Comparison of ENCODE assay signal across 18 mouse cellular contexts in genomic region chr8:72190215-72190539, GRCm38 (mm10). TPM values are rescaled to one million over a fixed set of nuclear protein-coding genes. Genes with fewer than 3 reads are reported as not detected.
A peak's percentile ranks its signal among the peaks of the same experiment; 100 is the strongest.
DNase-seq lines count a peak whose midpoint lies in the region; ATAC-seq and TF ChIP-seq lines count a peak whose summit lies in the region.
"Had no signal": no experiment of that assay in that cellular context is flagged by ENCODE, and none has a peak within 500 bp of the region (broad histone marks: within the 10 kb centered on the region; RNA-seq: fewer than 3 reads in every experiment).

No protein-coding gene starts in this region.

- TF ChIP-seq POLR2A in spleen, adult 2 months (IDR thresholded peaks at IDR 0.05; ENCODE audit: low read depth, low read length), result no peak; the same call in 1 of the 2 replicates

- peak overlapping the region; percentile 76 for H3K4me3 ChIP-seq in spleen, adult 2 months (ENCODE audit: extremely low read depth, insufficient read depth, insufficient read length)
- H3K4me3 ChIP-seq in megakaryocyte, embryonic 14.5 days (replicated peaks), result peak overlapping the region; percentile 62
- no peak overlapping the region for H3K4me3 ChIP-seq in stomach, embryonic 16.5 days (replicated peaks; ENCODE audit: low read length)
- H3K4me3 ChIP-seq in midbrain, embryonic 14.5 days (replicated peaks; ENCODE audit: low read depth, low read length), result no peak overlapping the region
- H3K4me3 ChIP-seq: heart, embryonic 15.5 days; hindbrain, embryonic 13.5 days; limb, embryonic 15.5 days had no signal

- peak overlapping the region; percentile 96 for H3K27ac ChIP-seq in spleen, adult 2 months (ENCODE audit: insufficient read depth, low read length)
- H3K27ac ChIP-seq in stomach, embryonic 16.5 days (ENCODE audit: low read length), result peak overlapping the region; percentile 38
- no peak overlapping the region for H3K27ac ChIP-seq in midbrain, embryonic 14.5 days (replicated peaks; ENCODE audit: low read depth, low read length)
- H3K27ac ChIP-seq: heart, embryonic 15.5 days; hindbrain, embryonic 13.5 days; limb, embryonic 15.5 days had no signal

- H3K9ac ChIP-seq in stomach, embryonic 16.5 days (ENCODE audit: low read length), result no peak overlapping the region
- no peak overlapping the region for H3K9ac ChIP-seq in midbrain, embryonic 14.5 days (replicated peaks; ENCODE audit: low read length)
- H3K9ac ChIP-seq: forebrain, postnatal 0 days; heart, embryonic 15.5 days; hindbrain, embryonic 13.5 days; limb, embryonic 15.5 days had no signal

- H3K27me3 ChIP-seq in spleen, adult 2 months (ENCODE audit: control insufficient read depth, insufficient read depth, low read length), result no peaks in the 10 kb centered on the region
- no peaks in the 10 kb centered on the region for H3K27me3 ChIP-seq in megakaryocyte, embryonic 14.5 days (replicated peaks)
- H3K27me3 ChIP-seq in stomach, embryonic 16.5 days (ENCODE audit: control insufficient read depth, insufficient read depth, low read length), result no peaks in the 10 kb centered on the region
- H3K27me3 ChIP-seq in midbrain, embryonic 14.5 days (ENCODE audit: control insufficient read depth, insufficient read depth, low read length), result no peaks in the 10 kb centered on the region
- H3K27me3 ChIP-seq: heart, embryonic 15.5 days; hindbrain, embryonic 13.5 days; limb, embryonic 15.5 days had no signal

- H3K36me3 ChIP-seq in spleen, adult 2 months (ENCODE audit: control insufficient read depth, insufficient read depth, low read length), result peaks cover 13% of the 10 kb centered on the region
- peaks cover 11% of the 10 kb centered on the region for H3K36me3 ChIP-seq in megakaryocyte, embryonic 14.5 days (replicated peaks; ENCODE audit: low read length)
- no peaks in the 10 kb centered on the region for H3K36me3 ChIP-seq in stomach, embryonic 16.5 days (ENCODE audit: control insufficient read depth, insufficient read depth, low read length)
- H3K36me3 ChIP-seq in midbrain, embryonic 14.5 days (ENCODE audit: control insufficient read depth, insufficient read depth, low read length), result no peaks in the 10 kb centered on the region
- H3K36me3 ChIP-seq: heart, embryonic 15.5 days; hindbrain, embryonic 13.5 days; limb, embryonic 15.5 days had no signal

- peaks cover 6% of the 10 kb centered on the region; the same call in 1 of the 2 replicates for H3K4me1 ChIP-seq in spleen, adult 2 months (ENCODE audit: control insufficient read depth, insufficient read depth, insufficient read length)
- H3K4me1 ChIP-seq in megakaryocyte, embryonic 14.5 days, result peaks cover 42% of the 10 kb centered on the region
- no peaks in the 10 kb centered on the region for H3K4me1 ChIP-seq in stomach, embryonic 16.5 days (ENCODE audit: control insufficient read depth, insufficient read depth, low read length)
- no peaks in the 10 kb centered on the region for H3K4me1 ChIP-seq in midbrain, embryonic 14.5 days (ENCODE audit: control insufficient read depth, insufficient read depth, low read length)
- H3K4me1 ChIP-seq: heart, embryonic 15.5 days; hindbrain, embryonic 13.5 days had no signal

- ATAC-seq in common myeloid progenitor, adult 5-6 weeks (replicated peaks; ENCODE audit: low read depth, poor library complexity, severe bottlenecking), result peak; percentile 62
- ATAC-seq in stomach, embryonic 16.5 days (ENCODE audit: insufficient read depth, low FRiP score), result no peak
- ATAC-seq in midbrain, embryonic 14.5 days (ENCODE audit: low FRiP score, low TSS enrichment), result no peak
- ATAC-seq: forebrain, postnatal 0 days had no signal

- H3K4me2 ChIP-seq in stomach, embryonic 16.5 days (ENCODE audit: low read depth, low read length), result no peak overlapping the region
- H3K4me2 ChIP-seq in midbrain, embryonic 14.5 days (ENCODE audit: low read length), result no peak overlapping the region
- H3K4me2 ChIP-seq: heart, embryonic 15.5 days; hindbrain, embryonic 13.5 days; limb, embryonic 15.5 days had no signal

- TF ChIP-seq CTCF in spleen, adult 2 months (IDR thresholded peaks at IDR 0.05; ENCODE audit: extremely low read depth, insufficient read depth, insufficient read length, insufficient replicate concordance), result no peak

- peak in 1 of 2 experiments; percentile 49 for DNase-seq in spleen, adult 2 months (ENCODE audit: low read depth in 1 of 2, low spot score in 2 of 2)
- DNase-seq in spleen, adult 12 weeks (ENCODE audit: low spot score), result no peak
- no peak for DNase-seq in midbrain, embryonic 14.5 days
- DNase-seq in adrenal gland, adult 2 months, result no peak
- DNase-seq: cerebellum, adult 8-10 months; forebrain, postnatal 0 days; gastrocnemius, postnatal 14 days; kidney, adult 8-10 months; right cerebral cortex, postnatal 4 days had no signal

- peaks cover 9% of the 10 kb centered on the region for H3K9me3 ChIP-seq in megakaryocyte, embryonic 14.5 days
- H3K9me3 ChIP-seq in stomach, embryonic 16.5 days (replicated peaks; ENCODE audit: control insufficient read depth, low read length), result no peaks in the 10 kb centered on the region
- no peaks in the 10 kb centered on the region for H3K9me3 ChIP-seq in midbrain, embryonic 14.5 days (ENCODE audit: control insufficient read depth, low read length)
- H3K9me3 ChIP-seq: heart, embryonic 15.5 days; hindbrain, embryonic 13.5 days; limb, embryonic 15.5 days had no signal

- 4% methylated on average over 2 of the region's 2 CpGs for WGBS in spleen, adult 2 months
- 62% methylated on average over 2 of the region's 2 CpGs for WGBS in stomach, embryonic 16.5 days
- WGBS in midbrain, embryonic 14.5 days, result 83% methylated on average over 2 of the region's 2 CpGs

RNA-seq across cellular contexts. Expression of gene Hsh2d, which starts 0.7 kb away (rescaled TPM):
- polyA plus RNA-seq in spleen, adult 2 months (2012; rRNA removed), result 16.6 and 21.4 TPM in 2 replicates
- total RNA-seq in common myeloid progenitor, adult 5-6 weeks (2017), result 7.9 and 9.8 TPM in 2 replicates
- 2.3 and 4.8 TPM in 2 replicates for polyA plus RNA-seq in megakaryocyte, embryonic 14.5 days (2012; ENCODE audit: insufficient read depth, low replicate concordance)
- 1.4 and 2.0 TPM in 2 replicates for polyA plus RNA-seq in stomach, embryonic 16.5 days (2015; fragmentation: Nextera tagmentation; extraction: Ambion mirVana)
- not detected in 2 replicates for polyA plus RNA-seq in midbrain, embryonic 14.5 days (2014; fragmentation: Nextera tagmentation; extraction: Ambion mirVana)
- total RNA-seq in adrenal gland, adult 2 months (2021), result not detected
- 0.17 TPM in 1 of 2 replicates, not detected in the other for polyA plus RNA-seq in adrenal gland, adult 2 months (2012; rRNA removed)
- total RNA-seq: adrenal gland, adult 18-20 months; forebrain, postnatal 0 days; gastrocnemius, postnatal 14 days; left cerebral cortex, adult 8-10 months had no signal
- polyA plus RNA-seq: forebrain, postnatal 0 days; hindbrain, embryonic 13.5 days; limb, embryonic 15.5 days had no signal

RNA-seq across cellular contexts. Expression of gene Cib3, which starts 22.5 kb away (rescaled TPM):
- polyA plus RNA-seq in spleen, adult 2 months (2012; rRNA removed), result 0.16 and 0.61 TPM in 2 replicates
- total RNA-seq in common myeloid progenitor, adult 5-6 weeks (2017), result not detected in 2 replicates
- not detected in 2 replicates for polyA plus RNA-seq in megakaryocyte, embryonic 14.5 days (2012; ENCODE audit: insufficient read depth, low replicate concordance)
- polyA plus RNA-seq in stomach, embryonic 16.5 days (2015; fragmentation: Nextera tagmentation; extraction: Ambion mirVana), result not detected in 2 replicates
- polyA plus RNA-seq in midbrain, embryonic 14.5 days (2014; fragmentation: Nextera tagmentation; extraction: Ambion mirVana), result not detected in 2 replicates
- not detected for total RNA-seq in adrenal gland, adult 2 months (2021)
- 0.07 TPM in 1 of 2 replicates, not detected in the other for polyA plus RNA-seq in adrenal gland, adult 2 months (2012; rRNA removed)
- total RNA-seq: adrenal gland, adult 18-20 months; gastrocnemius, postnatal 14 days; left cerebral cortex, adult 8-10 months had no signal
- polyA plus RNA-seq: forebrain, postnatal 0 days; heart, embryonic 15.5 days; hindbrain, embryonic 13.5 days; limb, embryonic 15.5 days had no signal

RNA-seq across cellular contexts. Expression of gene Gm11034, which starts 23.3 kb away (rescaled TPM):
- not detected in 2 replicates for polyA plus RNA-seq in spleen, adult 2 months (2012; rRNA removed)
- total RNA-seq in common myeloid progenitor, adult 5-6 weeks (2017), result not detected in 2 replicates
- polyA plus RNA-seq in megakaryocyte, embryonic 14.5 days (2012; ENCODE audit: insufficient read depth, low replicate concordance), result not detected in 2 replicates
- polyA plus RNA-seq in stomach, embryonic 16.5 days (2015; fragmentation: Nextera tagmentation; extraction: Ambion mirVana), result not detected in 2 replicates
- not detected in 2 replicates for polyA plus RNA-seq in midbrain, embryonic 14.5 days (2014; fragmentation: Nextera tagmentation; extraction: Ambion mirVana)
- not detected for total RNA-seq in adrenal gland, adult 2 months (2021)
- not detected in 2 replicates for polyA plus RNA-seq in adrenal gland, adult 2 months (2012; rRNA removed)
- total RNA-seq: adrenal gland, adult 18-20 months; forebrain, postnatal 0 days; gastrocnemius, postnatal 14 days; left cerebral cortex, adult 8-10 months had no signal
- polyA plus RNA-seq: forebrain, postnatal 0 days; heart, embryonic 15.5 days; hindbrain, embryonic 13.5 days; limb, embryonic 15.5 days; thymus, postnatal 0 days had no signal

RNA-seq across cellular contexts. Expression of gene Rab8a, which starts 29.2 kb away (rescaled TPM):
- 49.0 and 50.0 TPM in 2 replicates for polyA plus RNA-seq in spleen, adult 2 months (2012; rRNA removed)
- 275 and 303 TPM in 2 replicates for total RNA-seq in common myeloid progenitor, adult 5-6 weeks (2017)
- 48.8 and 66.5 TPM in 2 replicates for polyA plus RNA-seq in megakaryocyte, embryonic 14.5 days (2012; ENCODE audit: insufficient read depth, low replicate concordance)
- 127 and 155 TPM in 2 replicates for polyA plus RNA-seq in stomach, embryonic 16.5 days (2015; fragmentation: Nextera tagmentation; extraction: Ambion mirVana)
- 64.8 and 69.9 TPM in 2 replicates for polyA plus RNA-seq in midbrain, embryonic 14.5 days (2014; fragmentation: Nextera tagmentation; extraction: Ambion mirVana)
- total RNA-seq in adrenal gland, adult 2 months (2021), result 10 to 100 TPM; 61.7 to 79.3 TPM
- polyA plus RNA-seq in adrenal gland, adult 2 months (2012; rRNA removed), result 16.2 and 16.9 TPM in 2 replicates

RNA-seq across cellular contexts. Expression of gene Fam32a, which starts 29.4 kb away (rescaled TPM):
- polyA plus RNA-seq in spleen, adult 2 months (2012; rRNA removed), result 29.8 and 31.3 TPM in 2 replicates
- total RNA-seq in common myeloid progenitor, adult 5-6 weeks (2017), result 42.5 and 56.2 TPM in 2 replicates
- polyA plus RNA-seq in megakaryocyte, embryonic 14.5 days (2012; ENCODE audit: insufficient read depth, low replicate concordance), result 9.5 and 80.5 TPM in 2 replicates
- polyA plus RNA-seq in stomach, embryonic 16.5 days (2015; fragmentation: Nextera tagmentation; extraction: Ambion mirVana), result 72.7 and 73.7 TPM in 2 replicates
- polyA plus RNA-seq in midbrain, embryonic 14.5 days (2014; fragmentation: Nextera tagmentation; extraction: Ambion mirVana), result 62.4 and 74.6 TPM in 2 replicates
- 10 to 100 TPM; 58.6 to 63.8 TPM for total RNA-seq in adrenal gland, adult 2 months (2021)
- polyA plus RNA-seq in adrenal gland, adult 2 months (2012; rRNA removed), result 21.0 and 23.3 TPM in 2 replicates

Comparison
In these comparisons a context has a peak if more than half of its experiments do, and no peak if none do; other contexts are left out.
1. H3K4me3 ChIP-seq: peak in spleen, adult 2 months (single experiment) and megakaryocyte, embryonic 14.5 days (single experiment); none in stomach, embryonic 16.5 days (single experiment) and midbrain, embryonic 14.5 days (single experiment).